Mouse (Mus musculus) G1E (cell line): ENCODE measurements around the gene Bcdin3d.

ENCODE experiments used
- CTCF ChIP-seq: IDR thresholded peaks from 2 replicates; pipeline ENCODE4 v1.5.1; 2012; ENCODE audit warnings: low read depth, low read length, inconsistent platforms, mixed read lengths
- GATA1 ChIP-seq: IDR thresholded peaks from 2 replicates; pipeline ENCODE4 v1.6.1; 2012; ENCODE audit warnings: borderline replicate concordance, low read length, inconsistent platforms, mixed read lengths
- POLR2AphosphoS5 ChIP-seq: IDR thresholded peaks from 2 replicates; pipeline ENCODE4 v1.6.1; 2012; ENCODE audit warnings: low read depth, low read length, inconsistent platforms; ENCODE audit not compliant: insufficient replicate concordance
- TAL1 ChIP-seq: conservative IDR thresholded peaks from 2 replicates; pipeline ENCODE4 v1.6.1; 2012; ENCODE audit warnings: low read depth, low read length, inconsistent platforms, mixed read lengths

DNA sequence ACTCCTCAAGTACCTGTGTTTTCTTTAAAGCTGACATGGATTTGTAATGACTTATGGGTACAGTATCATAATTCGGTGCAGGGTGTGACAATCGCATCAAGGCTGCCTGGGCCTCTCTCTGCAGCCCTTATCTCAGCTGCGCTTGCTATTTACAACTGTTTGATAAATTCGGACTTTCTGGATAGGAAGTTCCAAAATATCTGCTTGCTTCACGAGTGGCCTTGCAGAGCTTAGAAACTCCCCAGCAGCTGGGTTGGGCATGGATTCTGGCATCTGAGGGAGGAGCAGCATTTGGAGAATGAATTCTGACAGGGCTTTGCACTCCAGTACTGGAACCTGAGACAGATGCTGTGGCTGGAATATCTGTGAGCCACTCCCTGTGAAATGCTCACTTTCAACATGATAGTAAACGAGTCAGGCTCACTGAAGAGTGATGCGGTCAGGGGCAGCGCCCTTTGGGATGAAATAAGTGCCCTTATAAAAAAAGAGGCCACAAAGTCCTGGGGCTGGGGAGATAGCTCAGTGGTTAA, 24.7 kb downstream of the Bcdin3d start:
- TF ChIP-seq CTCF (no peak), TAL1 (no peak), POLR2AphosphoS5 (no peak), GATA1 (no peak)
